Comparison of ENCODE assay signal across 30 mouse cellular contexts in genomic region chr2:38678947-38679346, GRCm38 (mm10). TPM values are rescaled to one million over a fixed set of nuclear protein-coding genes. Genes with fewer than 3 reads are reported as not detected.
"Had no signal": no experiment of that assay in that cellular context is flagged by ENCODE, and none has a peak within 500 bp of the region (broad histone marks: within the 10 kb centered on the region; RNA-seq: fewer than 3 reads in every experiment).

No protein-coding gene starts in this region.

- H3K4me3 ChIP-seq: layer of hippocampus, adult 2 months; limb, embryonic 10.5 days; limb, embryonic 13.5 days; liver, embryonic 12.5 days; liver, embryonic 15.5 days; lung, embryonic 15.5 days; midbrain, embryonic 12.5 days; neural tube, embryonic 12.5 days; neural tube, embryonic 15.5 days had no signal

- ATAC-seq: liver, embryonic 12.5 days; midbrain, embryonic 16.5 days had no signal

- H3K27me3 ChIP-seq: limb, embryonic 13.5 days; lung, embryonic 15.5 days; midbrain, embryonic 12.5 days; neural tube, embryonic 15.5 days had no signal

- H3K36me3 ChIP-seq: limb, embryonic 10.5 days; limb, embryonic 13.5 days; liver, embryonic 12.5 days; liver, embryonic 15.5 days; lung, embryonic 15.5 days; midbrain, embryonic 12.5 days; neural tube, embryonic 12.5 days; neural tube, embryonic 15.5 days had no signal

- DNase-seq: kidney, adult 8-10 months; kidney, postnatal 14 days; kidney, postnatal 4 days; layer of hippocampus, adult 9-11 months; liver; lung, adult 18-20 months; lung, postnatal 14 days; lung, postnatal 4 days; right cerebral cortex, adult 18-20 months; right cerebral cortex, postnatal 14 days; right cerebral cortex, postnatal 4 days; thymus, adult 2 months; thymus, postnatal 14 days; thymus, postnatal 4 days had no signal

RNA-seq across cellular contexts. Expression of gene Nr5a1, which starts 35.4 kb away (rescaled TPM):
- total RNA-seq: layer of hippocampus, adult 2 months; layer of hippocampus, postnatal 25 days; left cerebral cortex, adult 18-20 months; left cerebral cortex, postnatal 25 days; megakaryocyte progenitor cell, adult 5-6 weeks; megakaryocyte-erythroid progenitor cell, adult 5-6 weeks; monocyte, adult 5-6 weeks had no signal
- polyA plus RNA-seq: limb, embryonic 10.5 days; limb, embryonic 13.5 days; liver, embryonic 12.5 days had no signal
